Mouse (Mus musculus): ENCODE measurements at regions not wholly inside any gene's neighbourhood (a gene's known extent, or its start where the extent isn't known, plus 50 kb on each side); places are given as distances from the start of the nearest gene placed in this dataset.

- Histone ChIP-seq H3K4me2 (ENCODE audit: low read depth) (no peak overlapping the region), H3K36me3 (ENCODE audit: control insufficient read depth, insufficient read depth) (no peaks in the 10 kb centered on the region), H3K79me2 (ENCODE audit: control insufficient read depth, insufficient read depth) (no peaks in the 10 kb centered on the region), H3K4me3 (no peak overlapping the region), H3ac (ENCODE audit: control insufficient read depth, insufficient read length) (no peak overlapping the region), H3K27me3 (ENCODE audit: control insufficient read depth, insufficient read depth, insufficient read length) (no peaks in the 10 kb centered on the region)
- TF ChIP-seq TCF12 (IDR thresholded peaks at IDR 0.05; ENCODE audit: insufficient read depth, poor library complexity, severe bottlenecking) (no peak), MYOG (IDR thresholded peaks at IDR 0.05; ENCODE audit: control insufficient read depth in 1 of 3, insufficient read depth in 1 of 3, insufficient read length in 2 of 3, low read depth in 2 of 3) (no peak), TCF3 (IDR thresholded peaks at IDR 0.05; ENCODE audit: insufficient read length, low read depth) (no peak), SRF (IDR thresholded peaks at IDR 0.05; ENCODE audit: control insufficient read depth, insufficient read length, low read depth) (no peak), REST (IDR thresholded peaks at IDR 0.05; ENCODE audit: insufficient read depth, insufficient read length) (no peak), USF1 (IDR thresholded peaks at IDR 0.05; ENCODE audit: low read depth) (no peak), CEBPB (IDR thresholded peaks at IDR 0.05; ENCODE audit: insufficient read depth, poor library complexity, severe bottlenecking) (no peak), POLR2A (IDR thresholded peaks at IDR 0.05; ENCODE audit: insufficient read length, low read depth) (no peak), E2F4 (IDR thresholded peaks at IDR 0.05; ENCODE audit: insufficient read depth) (no peak)
Observed at GRCm38 (mm10) chr2:114723971-114724666, 69.4 kb upstream of the Dph6 start.

- Histone ChIP-seq H3K4me2 (ENCODE audit: low read depth) (no peak overlapping the region), H3ac (ENCODE audit: control insufficient read depth, insufficient read length) (no peak overlapping the region)
- no peak for TF ChIP-seq TCF3 (IDR thresholded peaks at IDR 0.05; ENCODE audit: insufficient read length, low read depth)
- TF ChIP-seq POLR2AphosphoS2 (IDR thresholded peaks at IDR 0.05; ENCODE audit: insufficient read length, low read depth), result no peak
- TF ChIP-seq MAX (IDR thresholded peaks at IDR 0.05; ENCODE audit: low read depth), result no peak
- no peak for TF ChIP-seq MYOD1 (IDR thresholded peaks at IDR 0.05; ENCODE audit: control insufficient read depth in 1 of 3, insufficient read length in 2 of 3, low read depth in 2 of 3)
- TF ChIP-seq USF1 (IDR thresholded peaks at IDR 0.05; ENCODE audit: low read depth), result no peak
- no peak for TF ChIP-seq TCF12 (IDR thresholded peaks at IDR 0.05; ENCODE audit: insufficient read depth, poor library complexity, severe bottlenecking)
- no peak for TF ChIP-seq POLR2A (IDR thresholded peaks at IDR 0.05; ENCODE audit: insufficient read length, low read depth)
- no peak for TF ChIP-seq MYOG (IDR thresholded peaks at IDR 0.05; ENCODE audit: control insufficient read depth in 1 of 3, insufficient read depth in 1 of 3, insufficient read length in 2 of 3, low read depth in 2 of 3)
- TF ChIP-seq E2F4 (IDR thresholded peaks at IDR 0.05; ENCODE audit: insufficient read depth), result no peak
Observed at GRCm38 (mm10) chr2:114727197-114727596, 72.4 kb upstream of the Dph6 start.

GRCm38 (mm10) chr2:114734861-114735569 lies 80.3 kb upstream of the Dph6 start:
- H3K36me3 ChIP-seq (ENCODE audit: control insufficient read depth, insufficient read depth), result no peaks in the 10 kb centered on the region
- no peak for TF ChIP-seq POLR2A (IDR thresholded peaks at IDR 0.05; ENCODE audit: insufficient read length, low read depth)
- no peak for TF ChIP-seq CEBPB (IDR thresholded peaks at IDR 0.05; ENCODE audit: insufficient read depth, poor library complexity, severe bottlenecking)
- no peak for TF ChIP-seq MYOG (IDR thresholded peaks at IDR 0.05; ENCODE audit: control insufficient read depth in 1 of 3, insufficient read depth in 1 of 3, insufficient read length in 2 of 3, low read depth in 2 of 3)
- TF ChIP-seq MYOD1 (IDR thresholded peaks at IDR 0.05; ENCODE audit: control insufficient read depth in 1 of 3, insufficient read length in 2 of 3, low read depth in 2 of 3), result no peak
- TF ChIP-seq TCF3 (IDR thresholded peaks at IDR 0.05; ENCODE audit: insufficient read length, low read depth), result no peak
- TF ChIP-seq REST (IDR thresholded peaks at IDR 0.05; ENCODE audit: insufficient read depth, insufficient read length), result no peak
- TF ChIP-seq USF1 (IDR thresholded peaks at IDR 0.05; ENCODE audit: low read depth), result no peak
- no peak for TF ChIP-seq SRF (IDR thresholded peaks at IDR 0.05; ENCODE audit: control insufficient read depth, insufficient read length, low read depth)
- TF ChIP-seq TCF12 (IDR thresholded peaks at IDR 0.05; ENCODE audit: insufficient read depth, poor library complexity, severe bottlenecking), result no peak
- no peak for TF ChIP-seq E2F4 (IDR thresholded peaks at IDR 0.05; ENCODE audit: insufficient read depth)
- no peak for TF ChIP-seq MAX (IDR thresholded peaks at IDR 0.05; ENCODE audit: low read depth)
- TF ChIP-seq POLR2AphosphoS2 (IDR thresholded peaks at IDR 0.05; ENCODE audit: insufficient read length, low read depth), result no peak
- H3K4me2 ChIP-seq (ENCODE audit: low read depth), result no peak overlapping the region
- H3K4me3 ChIP-seq, result no peak overlapping the region
- no peaks in the 10 kb centered on the region for H3K27me3 ChIP-seq (ENCODE audit: control insufficient read depth, insufficient read depth, insufficient read length)
- H3ac ChIP-seq (ENCODE audit: control insufficient read depth, insufficient read length), result no peak overlapping the region
- no peaks in the 10 kb centered on the region for H3K79me2 ChIP-seq (ENCODE audit: control insufficient read depth, insufficient read depth)

More at GRCm38 (mm10) chr2:114727197-114727596, 72.4 kb upstream of the Dph6 start:
- Histone ChIP-seq H3K36me3 (ENCODE audit: control insufficient read depth, insufficient read depth) (no peaks in the 10 kb centered on the region), H3K27me3 (ENCODE audit: control insufficient read depth, insufficient read depth, insufficient read length) (no peaks in the 10 kb centered on the region), H3K79me2 (ENCODE audit: control insufficient read depth, insufficient read depth) (no peaks in the 10 kb centered on the region), H3K4me3 (no peak overlapping the region)

- H3K27me3 ChIP-seq (ENCODE audit: control insufficient read depth, insufficient read depth, insufficient read length), result no peaks in the 10 kb centered on the region
- TF ChIP-seq POLR2AphosphoS2 (IDR thresholded peaks at IDR 0.05; ENCODE audit: insufficient read length, low read depth) (no peak), CEBPB (IDR thresholded peaks at IDR 0.05; ENCODE audit: insufficient read depth, poor library complexity, severe bottlenecking) (no peak), TCF3 (IDR thresholded peaks at IDR 0.05; ENCODE audit: insufficient read length, low read depth) (no peak), REST (IDR thresholded peaks at IDR 0.05; ENCODE audit: insufficient read depth, insufficient read length) (no peak), E2F4 (IDR thresholded peaks at IDR 0.05; ENCODE audit: insufficient read depth) (no peak), MAX (IDR thresholded peaks at IDR 0.05; ENCODE audit: low read depth) (no peak), TCF12 (IDR thresholded peaks at IDR 0.05; ENCODE audit: insufficient read depth, poor library complexity, severe bottlenecking) (no peak), MYOD1 (IDR thresholded peaks at IDR 0.05; ENCODE audit: control insufficient read depth in 1 of 3, insufficient read length in 2 of 3, low read depth in 2 of 3) (no peak), MYOG (IDR thresholded peaks at IDR 0.05; ENCODE audit: control insufficient read depth in 1 of 3, insufficient read depth in 1 of 3, insufficient read length in 2 of 3, low read depth in 2 of 3) (no peak), SRF (IDR thresholded peaks at IDR 0.05; ENCODE audit: control insufficient read depth, insufficient read length, low read depth) (no peak), POLR2A (IDR thresholded peaks at IDR 0.05; ENCODE audit: insufficient read length, low read depth) (no peak), USF1 (IDR thresholded peaks at IDR 0.05; ENCODE audit: low read depth) (no peak)
- no peak overlapping the region for H3K4me3 ChIP-seq
- H3K79me2 ChIP-seq (ENCODE audit: control insufficient read depth, insufficient read depth), result no peaks in the 10 kb centered on the region
- H3ac ChIP-seq (ENCODE audit: control insufficient read depth, insufficient read length), result no peak overlapping the region
- H3K4me2 ChIP-seq (ENCODE audit: low read depth), result no peak overlapping the region
- H3K36me3 ChIP-seq (ENCODE audit: control insufficient read depth, insufficient read depth), result no peaks in the 10 kb centered on the region
Observed at GRCm38 (mm10) chr2:114739421-114740212, 84.9 kb upstream of the Dph6 start.

Data from myocyte (in vitro differentiated cells).